Mouse (Mus musculus) B cell, adult (primary cell): Measurements from ENCODE around the gene Cxcl16. TPM values are rescaled to one million over a fixed set of nuclear protein-coding genes. Genes with fewer than 3 reads are reported as not detected.

Source experiments
- total RNA-seq: library from RNA; stranded (reverse); gene quantifications from 4 replicates; pipeline ENCODE4 v1.2.4, GENCODE M21; 2023; ENCODE audit not compliant: inconsistent age

Cxcl16 gene
- total RNA-seq: 6.6 to 9.3 TPM (median 7.2 TPM) in 4 replicates

DNA sequence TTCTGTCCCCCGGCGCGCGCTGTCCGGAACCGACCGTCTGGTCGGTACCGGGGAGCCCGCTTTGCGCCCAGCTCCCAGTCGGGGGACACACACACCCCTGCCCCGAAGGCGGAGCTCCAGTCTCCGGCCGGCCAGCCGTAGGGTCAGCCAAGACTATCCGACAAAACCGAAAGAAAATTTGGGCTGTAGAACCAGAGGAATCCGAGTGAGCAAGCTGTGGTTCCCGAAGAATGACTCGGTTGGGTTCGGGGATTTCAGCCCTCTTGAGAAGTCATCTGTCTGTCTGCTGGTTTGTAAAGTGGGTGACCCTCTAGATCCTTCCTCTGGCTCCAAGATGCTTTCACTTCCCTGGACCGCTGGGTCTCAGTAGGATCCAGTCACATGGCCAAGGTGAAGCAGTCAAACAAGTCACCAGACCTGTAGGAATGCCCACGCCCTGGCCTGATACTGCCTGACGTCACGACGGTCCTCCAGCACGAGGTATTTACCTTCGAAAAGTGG is at the start of gene Cxcl16:
Gene Cxcl16, minus strand, starts transcription at position 384 of the 501 bp plus-strand sequence.

DNA sequence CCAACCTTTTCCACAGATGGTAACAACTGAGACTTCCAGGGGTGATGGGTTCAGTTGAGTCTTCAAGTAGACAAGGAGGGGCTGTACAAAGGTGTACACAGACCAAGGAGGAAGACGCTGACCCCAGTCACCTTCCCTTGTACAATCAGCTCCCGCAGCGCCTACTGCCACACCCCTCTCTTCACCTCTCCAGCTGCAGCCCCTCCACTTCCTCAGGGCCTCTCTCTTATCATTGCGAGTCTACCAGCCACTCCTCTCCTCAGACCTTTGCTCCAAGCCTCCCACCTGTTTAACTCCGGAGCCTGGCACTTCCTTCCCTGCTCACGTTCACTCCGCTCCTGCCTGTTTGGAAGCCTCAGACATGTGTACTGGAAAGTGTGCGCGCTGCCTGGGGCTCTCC is 45.2 kb upstream of the Cxcl16 start, which contains the start of gene Tm4sf5:
Gene Tm4sf5, plus strand, starts transcription at position 275 of the 400 bp plus-strand sequence.

DNA sequence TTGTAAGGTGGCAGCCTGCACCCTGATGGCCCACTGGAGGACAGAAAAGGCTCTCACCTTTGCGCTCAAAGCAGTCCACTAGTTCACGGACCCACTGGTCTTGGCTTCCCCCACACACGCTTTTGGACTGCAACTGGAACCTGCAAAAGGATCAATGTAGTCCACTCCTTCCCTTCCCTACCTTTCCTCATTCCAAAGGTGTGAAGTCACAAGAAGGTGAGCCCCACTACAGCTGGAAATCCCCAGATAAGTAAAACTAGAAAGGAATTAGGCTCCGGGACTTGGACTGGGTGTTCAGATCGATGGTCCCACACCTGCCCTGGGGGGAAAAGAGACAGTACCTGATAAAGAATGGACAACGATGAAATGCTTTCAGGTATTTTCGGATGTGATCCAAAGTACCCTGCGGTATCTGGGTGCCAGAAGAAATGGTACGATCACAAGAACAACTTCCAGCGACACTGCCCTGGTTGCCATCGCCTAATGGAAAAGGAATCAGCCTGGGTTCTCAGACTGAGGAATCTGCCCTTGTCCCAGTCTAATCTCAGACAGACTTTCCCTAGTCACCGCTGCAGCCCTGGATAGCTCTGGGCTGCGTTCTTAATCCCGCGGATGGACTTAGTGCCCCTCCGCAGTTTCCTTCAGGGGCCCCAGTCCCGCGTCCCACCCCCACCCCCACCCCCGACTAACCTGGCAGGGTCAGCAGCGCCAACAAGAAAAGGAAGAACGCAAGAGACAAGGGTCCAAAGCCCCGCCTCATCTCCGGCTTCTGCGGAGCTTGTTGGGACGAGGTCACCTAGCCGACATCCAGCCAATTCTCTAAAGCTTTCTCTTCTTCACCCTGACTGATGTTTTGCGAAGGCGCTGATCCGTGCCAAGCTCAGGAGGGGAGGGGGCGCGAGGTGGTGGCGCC is 840 bp downstream of the Cxcl16 start, which contains the start of gene Zmynd15:
Gene Zmynd15, plus strand, starts transcription at position 746 of the 913 bp plus-strand sequence.

DNA sequence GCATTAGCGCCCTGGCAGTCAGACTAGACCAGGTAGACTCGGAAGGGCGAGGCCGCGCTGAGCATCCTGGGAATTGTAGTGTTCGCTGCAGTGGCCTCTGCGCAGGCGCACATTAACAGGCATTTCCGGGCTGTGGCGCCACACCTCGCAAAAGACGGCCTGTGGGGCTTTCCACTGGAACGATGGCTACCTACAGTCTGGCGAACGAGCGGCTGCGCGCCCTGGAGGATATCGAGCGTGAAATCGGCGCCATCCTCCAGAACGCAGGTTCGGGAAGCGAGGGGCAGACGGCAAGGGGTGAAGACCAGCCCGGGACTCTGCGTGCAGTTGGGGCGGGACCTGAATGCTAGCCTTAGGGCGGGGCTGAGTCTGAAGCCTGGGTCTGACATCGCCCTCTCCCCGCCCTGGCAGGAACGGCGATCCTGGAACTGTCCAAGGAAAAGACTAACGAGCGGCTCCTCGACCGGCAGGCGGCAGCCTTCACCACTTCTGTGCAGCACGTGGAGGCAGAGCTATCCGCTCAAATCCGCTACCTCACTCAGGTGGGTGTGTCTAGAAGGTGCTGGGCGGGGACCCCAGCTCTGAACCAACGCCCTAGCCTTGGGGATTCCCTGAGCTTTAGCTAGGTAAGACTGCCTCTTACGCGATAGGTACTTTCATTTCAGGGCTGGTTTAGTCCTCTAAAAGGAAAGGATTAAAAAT is 7.8 kb downstream of the Cxcl16 start, which contains the start of gene Med11:
Gene Med11, plus strand, starts transcription at position 123 of the 702 bp plus-strand sequence.

DNA sequence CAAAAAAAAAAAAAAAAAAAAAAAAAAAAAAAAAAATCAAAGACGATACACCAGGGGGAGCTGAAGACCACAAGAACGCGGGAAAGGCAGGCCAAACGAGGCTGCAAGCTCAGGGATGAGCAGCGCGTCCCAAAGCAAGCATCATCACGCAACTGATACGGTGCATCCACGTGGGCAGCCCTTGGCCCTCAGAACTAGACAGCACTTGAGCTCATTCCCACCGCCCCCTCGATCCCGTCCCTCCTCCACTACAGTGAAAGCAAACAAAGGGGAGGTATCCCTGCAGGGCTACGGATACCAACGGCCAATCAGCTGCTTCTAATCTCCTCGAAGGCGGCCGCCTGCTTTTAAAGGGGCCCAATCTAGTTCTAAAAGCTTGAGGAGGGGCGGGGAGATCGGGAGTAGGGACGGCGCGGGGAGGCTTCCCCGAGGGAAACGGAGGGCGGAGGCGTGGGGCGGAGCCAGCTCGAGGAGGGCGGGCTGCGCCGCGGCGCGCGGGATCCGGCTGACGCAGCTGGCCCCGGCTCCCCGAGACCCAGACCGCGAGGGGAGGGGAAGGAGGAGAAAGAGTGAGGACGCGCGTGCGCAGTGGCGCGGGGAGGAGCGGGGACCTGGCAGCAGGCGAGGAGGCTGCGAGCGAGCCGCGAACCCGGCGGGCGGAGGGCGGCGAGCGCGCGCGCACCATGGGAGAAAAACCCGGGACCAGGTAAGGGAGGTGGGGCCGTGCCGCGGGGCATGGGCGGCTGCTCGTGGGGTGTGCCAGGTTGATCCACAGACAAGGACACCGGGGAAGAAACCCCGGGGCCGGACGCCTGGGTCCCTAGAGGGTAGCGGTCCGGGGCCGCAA is 27.5 kb downstream of the Cxcl16 start, which contains the start of gene Arrb2:
Gene Arrb2, plus strand, starts transcription at position 588 of the 847 bp plus-strand sequence.

DNA sequence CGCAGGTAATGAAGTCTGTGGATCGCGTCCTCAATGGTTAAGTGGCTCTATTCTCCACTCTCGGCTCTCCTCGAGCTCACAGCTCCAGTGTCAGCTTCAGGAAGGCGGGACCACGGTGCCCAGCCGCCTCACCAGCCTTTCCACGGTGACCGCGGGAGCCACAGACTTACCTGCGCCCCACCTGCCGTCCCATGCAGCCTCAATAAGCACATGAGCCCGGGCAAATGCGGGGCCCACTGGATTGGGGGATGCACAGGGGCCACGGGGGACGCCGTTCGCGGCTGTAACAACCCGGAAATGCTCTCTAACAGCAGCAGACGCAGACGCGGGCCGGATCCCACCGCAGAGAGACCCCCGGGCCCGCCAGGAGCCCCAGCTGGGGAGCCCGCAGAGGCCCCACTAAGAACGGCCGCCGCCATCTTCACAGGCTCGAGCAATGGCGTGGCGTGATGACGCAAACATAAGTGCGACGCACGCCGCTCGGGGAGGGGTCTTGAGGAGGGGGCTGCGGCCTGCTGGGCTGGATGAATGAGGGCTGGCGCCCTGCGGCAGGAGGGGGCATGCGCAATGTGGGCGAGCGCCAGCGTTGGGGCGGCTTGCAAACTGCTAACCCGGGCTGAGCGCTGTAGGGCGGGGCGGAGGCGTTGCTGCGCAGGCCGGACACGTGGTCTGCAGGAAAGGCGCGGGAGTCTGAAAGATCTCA is 50.0 kb downstream of the Cxcl16 start, which contains the start of gene Pelp1:
Gene Pelp1, minus strand, starts transcription at position 438 of the 703 bp plus-strand sequence.

Other genes starting within 250 kb of the Cxcl16 start
- not detected in 4 replicates for gene Slc16a11, start 247.2 kb downstream of the Cxcl16 start, total RNA-seq
- gene Slc16a13, start 238.9 kb downstream of the Cxcl16 start, total RNA-seq: 1.8 to 2.3 TPM (median 2.1 TPM) in 4 replicates
- gene Bcl6b, start 230.2 kb downstream of the Cxcl16 start, total RNA-seq: 0.45 to 1.1 TPM (median 0.85 TPM) in 4 replicates
- gene 0610010K14Rik, start 222.1 kb downstream of the Cxcl16 start, total RNA-seq: 62.4 to 92.8 TPM (median 71.3 TPM) in 4 replicates
- 4.4 to 9.6 TPM (median 7.2 TPM) in 4 replicates for gene Gm21988, start 220.2 kb downstream of the Cxcl16 start, total RNA-seq
- gene Rnasek, start 220.1 kb downstream of the Cxcl16 start, total RNA-seq: 73.2 to 81.6 TPM (median 73.8 TPM) in 4 replicates
- gene Alox12, start 204.6 kb downstream of the Cxcl16 start, total RNA-seq: 0.57 to 0.64 TPM in 2 of 4 replicates, not detected in the others
- not detected in 4 replicates for gene Alox12e, start 137.4 kb downstream of the Cxcl16 start, total RNA-seq
- 0.21 to 1.9 TPM (median 0.26 TPM) in 3 of 4 replicates, not detected in the other for gene Alox15, start 108.0 kb downstream of the Cxcl16 start, total RNA-seq
- 26.4 to 29.9 TPM (median 28.0 TPM) in 4 replicates for gene Pelp1, start 50.0 kb downstream of the Cxcl16 start, total RNA-seq
- 93.3 to 103 TPM (median 98.7 TPM) in 4 replicates for gene Arrb2, start 27.3 kb downstream of the Cxcl16 start, total RNA-seq
- gene Med11, start 8.1 kb downstream of the Cxcl16 start, total RNA-seq: 39.8 to 46.9 TPM (median 43.4 TPM) in 4 replicates
- 1.3 to 2.1 TPM (median 1.4 TPM) in 4 replicates for gene Zmynd15, start 551 bp downstream of the Cxcl16 start, total RNA-seq
- not detected in 4 replicates for gene Tm4sf5, start 45.3 kb upstream of the Cxcl16 start, total RNA-seq
- not detected in 4 replicates for gene Vmo1, start 54.6 kb upstream of the Cxcl16 start, total RNA-seq
- not detected in 4 replicates for gene Gltpd2, start 59.2 kb upstream of the Cxcl16 start, total RNA-seq
- 124 to 141 TPM (median 128 TPM) in 4 replicates for gene Psmb6, start 65.4 kb upstream of the Cxcl16 start, total RNA-seq
- not detected in 4 replicates for gene Gm40193, start 73.0 kb upstream of the Cxcl16 start, total RNA-seq
- gene Pld2, start 80.1 kb upstream of the Cxcl16 start, total RNA-seq: 3.3 to 6.4 TPM (median 4.5 TPM) in 4 replicates
- 79.8 to 99.2 TPM (median 86.0 TPM) in 4 replicates for gene Mink1, start 102.9 kb upstream of the Cxcl16 start, total RNA-seq
- gene 4930544D05Rik, start 155.9 kb upstream of the Cxcl16 start, total RNA-seq: 1.6 TPM in 1 of 4 replicates, not detected in the others
- gene Chrne, start 159.2 kb upstream of the Cxcl16 start, total RNA-seq: 1.1 to 1.2 TPM in 2 of 4 replicates, not detected in the others
- 0.29 TPM in 1 of 4 replicates, not detected in the others for gene Gp1ba, start 179.1 kb upstream of the Cxcl16 start, total RNA-seq
- gene Rnf167, start 187.3 kb upstream of the Cxcl16 start, total RNA-seq: 206 to 218 TPM (median 207 TPM) in 4 replicates
- gene Slc25a11, start 187.5 kb upstream of the Cxcl16 start, total RNA-seq: 74.1 to 86.5 TPM (median 81.8 TPM) in 4 replicates
- 1,394 to 1,549 TPM (median 1,435 TPM) in 4 replicates for gene Pfn1, start 194.7 kb upstream of the Cxcl16 start, total RNA-seq
- 30.9 to 40.5 TPM (median 35.3 TPM) in 4 replicates for gene Eno3, start 197.2 kb upstream of the Cxcl16 start, total RNA-seq
- 37.7 to 45.8 TPM (median 44.0 TPM) in 4 replicates for gene Spag7, start 209.4 kb upstream of the Cxcl16 start, total RNA-seq
- 57.0 to 68.2 TPM (median 65.4 TPM) in 4 replicates for gene Camta2, start 228.1 kb upstream of the Cxcl16 start, total RNA-seq
- gene Inca1, start 240.2 kb upstream of the Cxcl16 start, total RNA-seq: 0.71 to 4.0 TPM (median 2.1 TPM) in 4 replicates
- 30.9 to 35.3 TPM (median 32.4 TPM) in 4 replicates for gene Kif1c, start 240.6 kb upstream of the Cxcl16 start, total RNA-seq